Mouse (Mus musculus) spleen, adult 2 months (tissue): ENCODE data around the gene Nr1d2. TPM values are rescaled to one million over a fixed set of nuclear protein-coding genes. Genes with fewer than 3 reads are reported as not detected.
"Not testable (repeated sequence)": the region's sequence is repeated elsewhere in the genome, so short reads cannot be mapped to it uniquely, and the experiment has no call there.

ENCODE experiments used
- DNase-seq, 2 experiments: peaks; one replicate each; pipeline versions ENCODE4 v3.0.0 to v3.0.0-alpha.2; 2012 to 2021; ENCODE audit warnings: low spot score in 2 of 2, low read depth in 1 of 2
- H3K27ac ChIP-seq: fragments of 200-500 bp; 2 replicates; pipeline ENCODE4 v1.5.1; 2012; ENCODE audit warnings: low read length, inconsistent platforms; ENCODE audit not compliant: insufficient read depth
- H3K27me3 ChIP-seq: fragments of 200-500 bp; 2 replicates; pipeline ENCODE4 v1.6.1; 2012; ENCODE audit warnings: mild to moderate bottlenecking, moderate library complexity, low read length, inconsistent platforms; ENCODE audit not compliant: control insufficient read depth, insufficient read depth
- H3K36me3 ChIP-seq: fragments of 200-500 bp; 2 replicates; pipeline ENCODE4 v1.6.1; 2012; ENCODE audit warnings: mild to moderate bottlenecking, low read length, inconsistent platforms; ENCODE audit not compliant: control insufficient read depth, insufficient read depth
- H3K4me1 ChIP-seq: fragments of 200-500 bp; 2 replicates; pipeline ENCODE4 v1.6.1; 2011; ENCODE audit warnings: inconsistent platforms; ENCODE audit not compliant: control insufficient read depth, insufficient read depth, insufficient read length
- H3K4me3 ChIP-seq: fragments of 200-500 bp; 2 replicates; pipeline ENCODE4 v1.5.1; 2011; ENCODE audit warnings: mild to moderate bottlenecking, inconsistent platforms; ENCODE audit not compliant: insufficient read depth, insufficient read length; ENCODE audit errors: extremely low read depth
- CTCF ChIP-seq: fragments of 200-500 bp; IDR thresholded peaks from 2 replicates; pipeline ENCODE4 v1.5.1; 2011; ENCODE audit warnings: mild to moderate bottlenecking, inconsistent platforms; ENCODE audit not compliant: insufficient read depth, insufficient read length, insufficient replicate concordance; ENCODE audit errors: extremely low read depth
- POLR2A ChIP-seq: fragments of 200-500 bp; IDR thresholded peaks from 2 replicates; pipeline ENCODE4 v1.6.1; 2011; ENCODE audit warnings: low read depth, low read length, inconsistent platforms
- WGBS: fragments of 180-500 bp; shearing (Covaris S2); methylation state at CpG from one replicate; pipeline ENCODE4 v1.1.7; 2018; 5-methylcytosine and 5-hydroxymethylcytosine counted together
- polyA plus RNA-seq: library from polyadenylated mRNA; depleted of rRNA; stranded (reverse); fragments of >200 nt; gene quantifications from 2 replicates; pipeline ENCODE4 v1.2.3, GENCODE M21; 2012

The Nr1d2 gene
- polyA plus RNA-seq, 1 experiment, result 4.8 TPM

- DNase-seq, result no peak
- Histone ChIP-seq H3K36me3 (peaks cover 13% of the 10 kb centered on the region), H3K4me1 (no peaks in the 10 kb centered on the region), H3K4me3 (no peak overlapping the region), H3K27ac (no peak overlapping the region), H3K27me3 (no peaks in the 10 kb centered on the region)
- TF ChIP-seq POLR2A (no peak), CTCF (no peak)
- 88% methylated on average over 1 of the region's 1 CpGs for WGBS
Measured at GRCm38 (mm10) chr14:18274526-18274925, 35.6 kb upstream of the Nr1d2 start.

- DNase-seq, result no peak
- H3K36me3 ChIP-seq, result peaks cover 12% of the 10 kb centered on the region
- no peak overlapping the region for H3K27ac ChIP-seq
- no peak overlapping the region for H3K4me3 ChIP-seq
- H3K27me3 ChIP-seq, result no peaks in the 10 kb centered on the region
- H3K4me1 ChIP-seq, result no peaks in the 10 kb centered on the region
- 12% methylated on average over 7 of the region's 7 CpGs for WGBS
- no peak for TF ChIP-seq POLR2A
- TF ChIP-seq CTCF, result no peak
Measured at GRCm38 (mm10) chr14:18271666-18272065, 32.7 kb upstream of the Nr1d2 start.

GRCm38 (mm10) chr14:18270529-18271441, 31.9 kb upstream of the Nr1d2 start, which contains the start of the genes Nkiras1 and Rpl15:
Gene Nkiras1 (plus strand): TSS chr14:18271136.
Gene Rpl15 (minus strand): TSS chr14:18271391.
- under 1% methylated on average over 76 of the region's 78 CpGs for WGBS

GRCm38 (mm10) chr14:18269947-18270528, 31.1 kb upstream of the Nr1d2 start:
- not testable (repeated sequence) for H3K27me3 ChIP-seq, DNase-seq, H3K4me1 ChIP-seq
- peak overlapping the region; percentile 59; the same call in 1 of the 2 replicates for H3K27ac ChIP-seq
- peak overlapping the region; percentile 87 for H3K4me3 ChIP-seq
- WGBS, result 1% methylated on average over 24 of the region's 24 CpGs
- H3K36me3 ChIP-seq, result peaks cover 12% of the 10 kb centered on the region

More at GRCm38 (mm10) chr14:18270529-18271441, 31.9 kb upstream of the Nr1d2 start, which contains the start of the genes Nkiras1 and Rpl15:
- Histone ChIP-seq H3K4me3 (peak within 1 kb of the TSS; percentile 87), H3K4me1 (no peaks in the 10 kb centered on the region), H3K36me3 (peaks cover 12% of the 10 kb centered on the region), H3K27ac (peak within 1 kb of the TSS; percentile 68), H3K27me3 (no peaks in the 10 kb centered on the region)
- TF ChIP-seq CTCF (no peak), POLR2A (peak; percentile 52)
- peak; percentile 89 to 97 for DNase-seq

- Histone ChIP-seq H3K36me3 (peaks cover 7% of the 10 kb centered on the region), H3K4me3 (no peak overlapping the region), H3K4me1 (no peaks in the 10 kb centered on the region), H3K27me3 (no peaks in the 10 kb centered on the region), H3K27ac (no peak overlapping the region)
- WGBS, result 58% methylated on average over 4 of the region's 4 CpGs
- TF ChIP-seq CTCF, result no peak
- TF ChIP-seq POLR2A, result no peak
- no peak for DNase-seq
Measured at GRCm38 (mm10) chr14:18263427-18263826, 24.5 kb upstream of the Nr1d2 start.

GRCm38 (mm10) chr14:18261203-18261602, 22.3 kb upstream of the Nr1d2 start:
- Histone ChIP-seq H3K4me1 (no peaks in the 10 kb centered on the region), H3K27me3 (no peaks in the 10 kb centered on the region), H3K36me3 (peaks cover 1% of the 10 kb centered on the region; the same call in 1 of the 2 replicates), H3K4me3 (no peak overlapping the region), H3K27ac (no peak overlapping the region)
- 89% methylated on average over 3 of the region's 3 CpGs for WGBS
- no peak for DNase-seq
- TF ChIP-seq CTCF, result no peak
- TF ChIP-seq POLR2A, result no peak
